Mouse (Mus musculus): ENCODE results near the gene Mpnd.
A peak's percentile ranks its signal among the peaks of the same experiment; 100 is the strongest.

Mpnd gene

DNA sequence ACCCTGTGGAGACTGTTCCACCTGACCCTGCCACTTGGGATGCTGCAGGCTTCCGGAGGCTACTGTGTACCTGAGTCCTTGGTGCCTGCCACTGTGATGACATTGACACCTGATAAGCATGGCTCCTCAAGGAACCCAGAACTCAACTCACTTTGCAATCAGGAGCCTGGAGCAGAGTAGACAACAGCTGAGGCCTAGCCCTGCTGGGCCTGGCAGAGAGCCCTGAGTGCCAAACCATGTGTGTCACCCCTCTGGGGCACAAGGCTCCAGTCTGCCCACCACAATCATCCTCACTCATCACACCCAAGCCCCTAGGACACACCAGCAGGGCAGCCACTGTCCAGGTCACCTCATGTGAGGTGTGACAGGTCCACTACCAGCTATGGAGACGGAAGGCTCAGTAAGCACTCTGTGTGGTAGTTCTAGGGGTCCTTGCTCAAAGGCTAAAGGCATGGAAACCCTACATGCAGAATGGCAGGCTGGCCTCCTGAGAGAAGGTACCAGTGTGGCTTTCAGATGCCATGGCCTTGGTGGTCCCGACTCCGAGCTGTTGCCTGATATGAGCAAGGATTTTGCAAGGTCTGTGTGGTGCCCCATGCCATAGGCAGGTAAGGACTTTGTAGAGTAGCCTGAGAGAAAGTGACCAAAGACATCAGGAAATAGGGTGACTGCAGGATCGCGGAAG lies 15.0 kb downstream of the Mpnd start:
- no peak for DNase-seq (ENCODE audit: low spot score in 2 of 2)

DNA sequence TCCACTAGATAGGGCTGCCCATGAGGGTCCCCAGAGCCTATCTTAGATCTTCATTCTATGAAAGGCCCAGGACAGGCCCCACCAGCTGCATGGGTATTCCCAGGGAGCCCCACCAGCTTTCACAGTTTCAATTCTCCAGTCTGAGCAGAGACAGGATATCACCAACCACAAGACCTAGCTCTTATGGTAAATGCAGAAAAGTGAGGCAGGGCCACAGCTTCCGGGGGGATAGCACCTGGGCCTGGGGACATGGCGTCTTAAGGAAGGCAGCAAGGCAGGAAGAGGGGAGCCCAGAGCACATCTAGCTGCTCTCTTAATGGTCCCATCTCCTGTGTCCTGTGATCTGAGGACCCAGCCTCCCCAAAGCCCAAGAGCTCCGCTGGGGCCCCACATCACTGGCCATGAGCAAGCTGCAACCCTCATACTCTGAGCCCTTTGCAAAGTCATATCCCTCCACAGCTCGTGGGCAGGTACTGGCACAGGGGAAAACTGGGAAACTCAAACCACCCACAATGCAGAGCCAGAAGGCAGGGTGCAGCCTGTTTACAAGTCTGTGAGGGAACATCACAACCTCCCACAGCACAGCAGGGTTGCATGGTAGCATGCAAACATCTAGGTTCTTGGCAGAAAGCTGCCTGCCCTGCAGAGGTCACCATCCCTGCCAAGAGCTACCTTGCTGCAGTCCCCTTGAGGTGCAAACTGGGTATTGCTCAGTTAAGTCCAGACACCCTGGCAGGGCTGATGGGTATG lies 15.8 kb downstream of the Mpnd start:
- peak; percentile 76 to 82 for DNase-seq (ENCODE audit: low spot score in 2 of 2)

DNA sequence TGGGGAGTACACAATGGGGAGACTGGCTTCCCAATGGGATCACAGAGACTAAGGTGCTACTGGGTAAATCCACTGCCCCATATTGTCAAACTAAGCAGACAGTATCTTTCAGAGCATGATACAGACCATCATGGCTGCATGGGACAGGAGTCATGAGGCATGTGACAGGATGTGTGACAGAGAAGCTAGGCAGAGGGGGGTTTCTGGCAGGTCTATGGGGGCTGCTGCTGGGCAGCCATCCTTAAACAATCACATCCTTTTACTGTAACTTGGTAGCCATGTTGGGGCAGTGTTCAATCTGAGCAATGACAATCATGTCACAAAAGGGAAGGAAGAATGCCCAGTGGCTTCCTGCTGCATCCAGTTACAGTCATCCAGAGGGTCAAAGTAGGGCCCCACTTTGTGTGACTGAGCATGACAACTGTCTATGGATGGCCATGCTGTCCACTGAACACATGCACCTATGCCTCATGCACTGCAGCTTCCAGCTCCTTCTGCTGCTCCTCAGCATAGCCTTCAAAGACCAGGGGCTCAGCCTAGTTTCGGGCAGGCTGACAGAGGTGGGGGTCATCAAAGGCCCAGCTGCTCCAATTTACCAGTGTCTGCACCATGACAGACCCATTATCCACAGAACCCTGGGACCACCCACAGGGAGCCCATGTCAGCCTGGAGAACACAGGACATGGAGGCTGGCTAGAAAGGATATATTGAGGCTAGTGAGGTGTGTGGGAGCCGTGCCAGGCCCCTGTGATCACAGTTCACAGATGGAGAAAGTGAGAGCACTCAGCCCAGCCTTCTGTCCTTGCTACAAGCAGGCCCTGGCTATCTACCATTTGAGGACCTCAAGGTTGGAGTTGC lies 16.8 kb downstream of the Mpnd start:
- DNase-seq (ENCODE audit: low spot score in 2 of 2): no peak

DNA sequence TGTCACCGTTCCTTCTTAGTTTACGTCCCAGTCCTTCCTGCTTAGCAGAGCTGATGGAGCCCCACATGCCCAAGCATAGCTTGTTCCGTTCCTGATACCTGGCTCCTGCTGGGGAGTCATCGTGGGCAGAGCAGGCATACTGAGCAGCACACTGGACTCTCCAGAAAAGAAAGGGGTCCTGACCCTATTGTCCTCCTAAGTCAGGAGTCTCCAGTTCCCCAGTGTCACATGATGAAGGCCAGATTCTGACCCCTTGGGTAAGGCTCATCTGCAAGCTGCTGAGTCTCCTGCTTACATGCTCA lies 17.4 kb downstream of the Mpnd start:
- DNase-seq (ENCODE audit: low spot score in 2 of 2): no peak

DNA sequence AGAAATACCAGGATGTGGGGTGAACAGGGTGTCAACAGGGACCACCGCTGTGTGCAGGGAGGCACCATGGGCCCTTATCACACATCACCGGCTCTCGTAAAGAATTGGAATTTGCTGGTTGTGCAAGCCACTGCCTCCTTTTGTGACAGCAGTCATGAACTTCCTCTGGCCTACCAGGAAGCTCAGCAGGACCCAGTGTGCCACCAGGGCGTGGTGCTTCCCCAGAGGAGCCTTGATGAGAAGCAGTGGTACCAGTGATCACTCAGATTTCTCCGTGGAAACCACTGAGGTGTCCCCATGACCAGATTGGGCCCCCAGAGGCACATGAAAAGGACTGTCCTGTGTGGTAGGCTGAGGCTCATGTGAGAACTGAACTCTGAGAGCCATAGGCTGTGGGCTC lies 17.9 kb downstream of the Mpnd start:
- peak in 1 of 2 experiments; percentile 2 for DNase-seq (ENCODE audit: low spot score in 2 of 2)

DNA sequence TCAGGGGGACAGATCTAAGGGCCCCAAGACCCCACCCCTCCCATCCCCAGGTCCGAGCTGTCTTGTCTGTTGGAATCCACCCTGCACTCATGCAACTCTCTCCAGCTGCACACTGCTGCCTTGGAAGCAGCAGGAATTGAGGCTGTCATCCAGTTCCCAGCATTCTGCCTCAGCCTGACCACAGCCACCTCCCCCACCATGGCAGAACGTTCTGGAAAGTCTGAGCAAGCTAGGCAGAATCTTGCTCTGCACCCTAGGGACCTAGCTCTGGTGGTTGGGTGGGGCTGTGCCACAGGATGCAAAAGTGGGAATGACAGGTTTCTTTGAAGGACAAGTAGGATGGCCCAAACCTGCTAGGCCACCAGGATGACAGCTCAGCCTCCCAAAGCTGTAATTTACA lies 19.0 kb downstream of the Mpnd start:
- DNase-seq (ENCODE audit: low spot score in 2 of 2): peak in 1 of 2 experiments; percentile 1

DNA sequence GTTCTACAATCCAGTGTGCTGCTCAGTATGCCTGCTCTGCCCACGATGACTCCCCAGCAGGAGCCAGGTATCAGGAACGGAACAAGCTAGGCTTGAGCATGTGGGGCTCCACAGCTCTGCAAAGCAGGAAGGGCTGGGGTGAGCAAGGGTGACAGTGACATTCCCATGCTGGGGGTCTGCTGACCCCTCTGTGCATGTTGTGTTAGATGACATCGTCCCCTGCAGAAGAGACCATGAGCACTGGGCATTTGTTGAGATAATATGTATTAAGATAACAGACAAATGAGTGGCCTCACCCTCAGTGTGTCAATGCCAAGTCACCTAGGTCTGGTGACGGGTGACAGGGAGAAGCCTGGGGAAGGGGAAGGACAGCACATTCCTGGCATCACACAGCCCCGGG lies 19.4 kb downstream of the Mpnd start:
- DNase-seq (ENCODE audit: low spot score in 2 of 2): peak in 1 of 2 experiments; percentile 1

DNA sequence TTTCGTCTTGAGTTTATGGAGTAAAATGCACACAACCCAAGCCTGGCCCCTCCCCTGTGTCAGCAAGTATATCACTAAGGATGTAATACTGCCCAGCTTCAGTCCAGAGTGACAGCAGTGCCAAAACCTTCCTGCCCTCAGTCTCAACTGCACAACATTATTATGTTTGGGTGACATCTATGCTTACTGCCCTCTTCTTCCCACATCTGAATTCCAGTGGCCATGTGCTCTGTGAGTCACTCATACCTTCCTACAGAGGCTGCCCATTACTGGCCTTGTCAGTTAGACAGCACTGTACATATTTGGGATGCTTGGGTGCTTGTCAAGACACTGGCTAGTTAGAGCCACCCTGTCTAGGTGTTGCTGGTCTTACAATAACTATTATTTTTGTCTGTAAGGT lies 20.8 kb downstream of the Mpnd start:
- DNase-seq (ENCODE audit: low spot score in 2 of 2): peak in 1 of 2 experiments; percentile 2

DNA sequence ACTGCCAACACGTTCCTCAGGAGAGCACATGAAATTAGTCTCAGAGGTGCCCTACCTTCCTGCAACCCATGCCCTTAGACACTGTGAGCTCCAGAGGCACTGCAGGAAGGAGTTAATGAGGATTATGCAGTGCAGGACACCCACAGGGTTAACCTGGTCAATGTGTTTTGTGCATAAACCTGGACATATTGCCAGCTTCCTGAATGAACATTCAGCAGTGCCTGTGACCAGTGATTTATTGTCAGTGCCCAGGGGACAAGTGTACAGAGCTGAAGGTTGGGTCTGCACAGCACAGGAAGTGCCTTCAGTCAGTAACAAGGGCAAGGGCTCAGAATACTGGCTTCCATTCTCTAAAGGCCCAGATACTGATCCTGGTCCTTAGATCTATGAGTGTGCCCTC lies 21.4 kb downstream of the Mpnd start:
- no peak for DNase-seq (ENCODE audit: low spot score in 2 of 2)

DNA sequence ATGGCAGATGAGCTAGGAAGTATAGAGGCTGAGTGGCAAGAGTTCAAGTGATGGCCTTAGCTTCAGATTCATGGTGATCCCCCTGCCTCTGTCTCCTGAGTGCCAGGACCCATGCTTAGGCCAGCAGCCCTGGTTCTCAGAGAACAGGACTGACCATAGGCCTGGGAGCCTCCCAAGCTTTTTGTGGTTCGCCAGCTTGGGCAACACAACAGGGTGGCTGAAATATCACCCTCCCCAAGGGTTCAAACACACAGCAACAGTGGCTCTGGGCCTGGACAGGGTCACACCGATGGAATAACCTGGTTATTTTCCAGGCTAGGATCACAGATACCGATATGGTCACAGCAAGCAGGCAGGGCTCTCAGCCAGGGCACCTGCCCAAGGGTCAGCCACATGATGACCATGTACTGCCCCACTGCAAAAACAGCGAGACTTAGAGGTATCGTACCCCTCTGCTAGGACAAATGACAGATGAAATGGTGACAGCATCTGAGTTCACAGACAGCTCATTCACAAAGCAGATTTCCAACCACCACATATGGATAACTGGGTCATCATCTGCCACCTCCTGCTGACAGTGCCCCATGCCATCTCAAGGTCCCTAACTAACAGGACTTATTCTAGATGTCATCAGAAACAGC lies 22.4 kb downstream of the Mpnd start:
- DNase-seq (ENCODE audit: low spot score in 2 of 2): no peak

DNA sequence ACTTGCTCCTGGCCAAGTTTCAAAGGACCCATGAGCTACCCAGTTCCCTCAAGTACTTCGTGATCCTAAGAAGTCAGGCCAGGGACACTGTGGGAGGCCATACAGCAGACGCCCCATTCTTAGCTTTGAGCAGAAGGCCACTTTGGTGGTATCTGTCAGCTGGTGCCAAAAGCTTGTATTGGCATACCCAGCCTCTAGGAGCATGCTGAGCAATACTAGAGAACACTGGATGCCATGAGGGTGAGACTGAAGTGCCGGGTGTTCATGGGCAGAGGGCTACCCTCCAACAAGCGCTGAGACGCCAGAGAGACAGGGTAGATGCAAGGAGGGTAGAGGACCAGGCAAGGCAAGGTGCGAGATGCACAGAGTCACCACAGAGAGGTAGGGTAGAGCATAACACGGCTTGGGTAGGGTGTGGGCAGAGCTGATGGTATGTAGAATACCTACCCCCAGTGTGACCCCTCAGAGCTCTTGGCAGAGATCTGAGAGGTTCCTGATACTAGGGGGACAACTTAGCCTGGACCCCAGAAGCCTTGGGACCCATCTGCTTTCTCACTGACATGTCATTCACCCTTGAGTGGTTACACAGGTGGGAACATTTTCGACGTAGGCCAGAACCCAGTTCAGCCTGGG lies 24.8 kb downstream of the Mpnd start:
- DNase-seq (ENCODE audit: low spot score in 2 of 2): no peak

DNA sequence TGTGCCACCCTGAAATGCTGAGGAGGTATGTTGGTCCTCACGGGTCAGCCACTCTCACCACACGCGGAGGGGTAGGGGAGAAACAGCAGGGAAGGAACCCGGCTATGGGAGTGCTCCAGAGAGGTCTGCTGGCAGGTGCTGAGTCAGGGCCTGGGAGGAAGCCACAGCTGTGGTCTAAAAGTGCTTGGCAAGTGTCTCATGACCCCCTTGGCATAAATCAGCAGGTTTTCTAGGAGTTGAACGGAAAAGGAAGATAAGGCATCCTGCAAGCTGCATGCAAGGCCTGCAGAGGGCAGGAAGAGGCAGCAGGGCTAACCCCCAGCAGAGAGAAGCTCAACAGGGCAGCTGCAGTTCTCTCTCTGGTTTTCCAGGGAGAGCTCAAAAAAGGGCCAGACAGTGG lies 25.4 kb downstream of the Mpnd start:
- DNase-seq (ENCODE audit: low spot score in 2 of 2): no peak

DNA sequence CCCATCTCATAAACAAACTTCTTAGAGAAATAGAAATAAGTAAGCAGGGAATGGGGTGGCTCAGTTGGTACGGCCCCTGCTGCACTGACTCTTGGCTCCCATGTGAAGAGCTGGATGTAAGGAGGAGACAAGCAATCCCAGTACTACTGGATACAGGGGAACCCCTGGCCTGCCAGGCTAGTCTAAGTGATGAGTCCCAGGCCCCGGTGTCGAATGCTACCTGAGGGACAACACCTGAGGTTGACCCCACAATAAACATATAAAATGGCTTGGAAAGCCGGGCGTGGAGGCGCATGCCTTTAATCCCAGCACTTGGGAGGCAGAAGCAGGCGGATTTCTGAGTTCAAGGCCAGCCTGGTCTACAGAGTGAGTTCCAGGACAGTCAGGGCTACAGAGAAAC lies 25.9 kb downstream of the Mpnd start:
- no peak for DNase-seq (ENCODE audit: low spot score in 2 of 2)

DNA sequence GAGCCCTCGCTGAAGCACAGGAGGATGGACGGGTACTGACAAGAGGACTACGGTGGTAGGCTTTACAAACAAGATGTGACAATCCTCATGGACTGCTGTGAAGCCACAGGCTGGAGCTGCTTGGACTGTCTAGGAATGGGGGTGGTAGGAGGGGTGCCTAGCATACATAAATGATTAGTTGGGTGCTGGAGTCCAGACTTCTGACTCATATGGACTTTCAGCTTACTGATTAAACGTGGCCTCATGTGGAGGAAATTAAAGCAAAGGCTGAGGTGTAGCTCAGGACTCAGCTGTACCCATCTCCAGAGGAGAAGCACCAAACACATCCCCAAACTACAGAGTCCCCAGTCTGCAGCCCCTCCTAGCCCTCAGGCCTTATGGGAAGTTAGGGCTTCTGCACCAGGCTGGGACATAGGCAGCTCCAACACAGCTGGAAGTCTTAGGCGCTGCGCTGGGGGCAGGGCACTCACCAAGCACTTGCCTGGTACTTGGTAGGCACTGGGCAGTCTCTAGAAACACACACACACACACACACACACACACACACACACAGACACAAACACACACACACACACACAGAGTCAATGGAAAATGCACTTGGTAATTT lies 26.7 kb downstream of the Mpnd start:
- no peak for DNase-seq (ENCODE audit: low spot score in 2 of 2)

DNA sequence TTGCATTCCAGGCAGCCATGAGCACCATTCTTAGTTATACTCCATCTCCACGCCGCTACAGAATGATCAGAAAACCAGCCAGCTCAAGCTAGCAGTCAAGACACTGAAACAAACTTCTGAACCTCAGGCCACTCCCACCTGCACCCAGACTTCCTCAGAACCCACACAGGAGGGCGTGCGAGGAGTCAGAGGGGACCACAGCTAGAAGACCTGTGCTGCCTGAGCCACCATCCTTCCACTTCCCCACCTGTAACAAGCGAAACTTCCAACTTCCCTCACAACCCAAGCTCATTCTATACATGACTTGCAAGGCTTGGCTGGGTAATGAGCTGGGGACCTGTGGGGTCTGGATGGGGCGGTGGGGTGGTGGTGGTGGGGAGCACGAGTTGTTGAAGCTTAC lies 27.3 kb downstream of the Mpnd start:
- DNase-seq (ENCODE audit: low spot score in 2 of 2): no peak

DNA sequence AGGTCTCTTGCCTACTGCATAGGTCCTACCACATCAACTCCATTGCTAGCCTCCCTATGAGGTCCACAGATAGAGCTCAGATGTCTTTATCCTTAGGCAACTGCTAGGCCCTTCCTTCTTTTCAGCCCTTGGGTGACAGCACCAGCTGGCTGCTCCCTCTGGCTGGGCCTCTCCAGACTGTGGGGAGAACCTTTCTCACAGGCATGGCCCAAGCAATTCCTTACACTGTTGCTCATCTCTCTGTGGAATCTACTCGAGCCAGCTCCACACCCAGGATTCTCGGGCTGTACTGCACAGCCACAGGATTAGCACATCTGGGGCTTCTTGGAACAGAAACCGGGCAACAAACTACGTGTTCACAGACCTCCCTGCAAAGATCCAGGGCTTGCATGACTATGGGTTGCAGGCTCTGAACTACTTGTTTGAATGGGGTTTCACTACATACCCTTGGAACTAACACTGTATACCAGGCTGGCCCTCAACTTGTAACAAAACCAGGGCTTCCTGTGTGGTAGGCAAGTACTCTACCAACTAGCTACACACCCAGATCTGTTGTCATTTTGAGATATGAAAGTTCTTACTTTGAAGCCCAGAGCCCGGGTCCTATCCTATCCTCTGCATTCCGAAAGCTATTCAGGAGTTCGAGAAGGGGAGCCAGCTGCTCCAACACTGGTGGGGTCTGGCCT lies 28.7 kb downstream of the Mpnd start:
- no peak for DNase-seq (ENCODE audit: low spot score in 2 of 2)

DNA sequence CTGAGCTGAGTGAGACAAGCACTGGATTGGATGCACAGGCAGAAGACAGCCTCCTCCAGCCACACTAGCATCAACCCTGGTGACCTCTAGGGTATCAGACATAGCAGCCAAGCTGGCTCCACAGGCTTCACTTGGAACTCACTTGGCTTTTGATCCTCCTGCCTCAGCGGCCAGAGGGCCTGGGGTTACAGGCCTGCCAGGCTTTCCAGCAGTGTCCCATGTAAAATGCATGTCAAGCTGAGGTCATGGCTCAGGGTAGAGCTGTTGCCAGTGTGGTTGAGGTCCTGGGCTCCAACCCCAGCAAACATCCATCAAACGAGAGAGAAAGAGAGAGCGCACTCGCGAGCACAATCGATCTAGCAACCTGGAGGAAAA lies 29.2 kb downstream of the Mpnd start:
- DNase-seq (ENCODE audit: low spot score in 2 of 2): no peak

DNA sequence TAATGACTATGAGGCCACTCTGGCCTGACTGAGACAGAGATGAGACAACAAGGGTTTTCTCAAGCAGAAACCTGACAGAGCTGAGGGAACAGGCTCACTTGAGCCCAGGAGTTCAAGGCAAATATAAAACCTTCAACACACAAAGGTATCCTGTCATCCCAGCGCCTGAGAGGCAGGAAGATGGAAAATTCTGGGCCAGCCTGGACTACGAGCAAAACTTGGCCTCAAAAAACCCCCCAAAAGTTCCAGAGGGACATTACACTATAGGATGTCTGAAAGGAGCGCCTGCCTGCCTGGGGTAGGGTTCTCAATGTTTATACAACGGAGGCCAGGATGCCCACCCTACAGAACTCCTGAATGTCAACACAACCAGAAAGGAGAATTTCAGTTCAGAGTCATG lies 29.7 kb downstream of the Mpnd start:
- DNase-seq (ENCODE audit: low spot score in 2 of 2): no peak

DNA sequence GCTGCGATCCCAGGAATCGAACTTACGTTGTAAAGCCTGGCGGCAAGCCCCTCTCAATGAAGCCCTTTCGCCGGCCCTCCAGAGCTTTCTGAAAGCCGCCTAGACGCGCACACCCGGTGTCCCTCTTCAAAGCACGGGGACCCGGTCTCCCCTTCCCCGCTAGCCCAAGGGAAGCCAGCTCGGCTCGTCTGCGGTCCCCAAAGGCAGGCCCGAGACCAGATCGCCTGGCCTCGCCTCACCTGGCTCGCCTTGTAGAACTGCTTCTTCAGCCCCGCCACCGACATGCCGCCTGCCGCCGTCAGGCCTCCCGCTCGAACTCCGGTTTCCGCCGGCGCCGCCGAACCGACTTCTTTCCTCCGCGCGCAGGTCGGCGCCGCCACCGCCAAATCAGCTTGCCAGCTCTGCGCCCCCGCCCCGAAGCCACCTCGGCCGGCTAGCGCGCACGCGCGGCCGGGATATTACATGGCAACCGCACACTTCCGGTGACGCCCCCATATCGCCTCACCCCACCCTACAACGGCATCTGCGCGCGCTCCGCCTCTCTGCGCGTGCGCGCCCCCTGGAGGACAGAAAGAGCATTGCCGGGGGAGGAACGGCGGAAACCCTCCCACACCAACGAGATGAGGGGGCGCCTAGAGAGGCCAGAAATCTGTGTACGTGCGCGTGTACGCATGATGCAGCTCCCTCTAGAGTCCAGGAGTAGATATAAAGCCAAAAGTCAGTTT lies 30.8 kb downstream of the Mpnd start, which contains the start of gene Sh3gl1:
TSS of gene Sh3gl1 (minus strand) at position 460 of the 725 bp plus-strand sequence.
- DNase-seq (ENCODE audit: low spot score in 2 of 2): peak; percentile 99 to 100

DNA sequence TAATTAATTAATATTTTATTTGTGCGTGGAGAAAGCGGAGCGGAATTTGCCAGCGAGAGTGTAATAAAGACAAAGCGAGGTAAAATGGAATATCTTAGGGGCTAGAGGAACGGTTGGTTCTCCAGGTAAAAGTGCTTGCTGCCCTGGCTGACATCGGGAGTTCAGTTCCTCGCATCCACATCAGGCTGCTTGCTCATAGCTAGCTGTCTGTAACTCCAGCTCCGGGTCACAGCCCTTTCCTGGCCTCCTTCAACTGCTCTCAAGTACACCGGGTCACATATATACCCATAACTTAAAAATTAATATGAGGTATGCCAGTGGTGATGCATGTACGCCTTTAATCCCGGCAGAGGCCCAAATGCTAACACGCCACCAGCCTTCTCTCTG lies 31.4 kb downstream of the Mpnd start:
- no peak for DNase-seq (ENCODE audit: low spot score in 2 of 2)
